Mouse (Mus musculus) heart, adult 8-10 months (tissue): ENCODE measurements around the gene Wdhd1. TPM values are rescaled to one million over a fixed set of nuclear protein-coding genes. Genes with fewer than 3 reads are reported as not detected.

Experiments
- DNase-seq: peaks from one replicate; pipeline ENCODE4 v3.0.0; 2022; ENCODE audit warnings: low spot score
- total RNA-seq, 4 experiments: library from RNA; stranded (reverse); gene quantifications; 2 replicates each; pipeline ENCODE4 v1.2.4; 2022

Gene Wdhd1
- total RNA-seq, 4 experiments from 2014 or later = 0.57 to 1.1 (median 0.78) TPM

GRCm38 (mm10) chr14:47281535-47281934 lies 4.9 kb upstream of the Wdhd1 start:
- no peak for DNase-seq

- DNase-seq = no peak
Observed at GRCm38 (mm10) chr14:47279058-47279457, 2.4 kb upstream of the Wdhd1 start.

- no peak for DNase-seq
Observed at GRCm38 (mm10) chr14:47276036-47276603, 537 bp downstream of the Wdhd1 start.

GRCm38 (mm10) chr14:47275417-47275816 lies 1.2 kb downstream of the Wdhd1 start:
- no peak for DNase-seq

- DNase-seq = no peak
Observed at GRCm38 (mm10) chr14:47273751-47274150, 2.9 kb downstream of the Wdhd1 start.

GRCm38 (mm10) chr14:47269706-47270105 lies 7.0 kb downstream of the Wdhd1 start:
- no peak for DNase-seq

- DNase-seq = no peak
Observed at GRCm38 (mm10) chr14:47269056-47269455, 7.6 kb downstream of the Wdhd1 start.

GRCm38 (mm10) chr14:47265829-47266228 lies 10.8 kb downstream of the Wdhd1 start:
- no peak for DNase-seq

GRCm38 (mm10) chr14:47264866-47265265 lies 11.8 kb downstream of the Wdhd1 start:
- DNase-seq = no peak

- peak; percentile 3 for DNase-seq
Observed at GRCm38 (mm10) chr14:47249839-47250238, 26.8 kb downstream of the Wdhd1 start.

- no peak for DNase-seq
Observed at GRCm38 (mm10) chr14:47242753-47243152, 33.9 kb downstream of the Wdhd1 start.

- no peak for DNase-seq
Observed at GRCm38 (mm10) chr14:47241046-47241445, 35.6 kb downstream of the Wdhd1 start.

- no peak for DNase-seq
Observed at GRCm38 (mm10) chr14:47240600-47240999, 36.1 kb downstream of the Wdhd1 start.

- no peak for DNase-seq
Observed at GRCm38 (mm10) chr14:47237286-47237685, 39.4 kb downstream of the Wdhd1 start.

GRCm38 (mm10) chr14:47236491-47236890 lies 40.2 kb downstream of the Wdhd1 start:
- no peak for DNase-seq

GRCm38 (mm10) chr14:47234526-47235250 lies 42.0 kb downstream of the Wdhd1 start:
- DNase-seq = no peak

GRCm38 (mm10) chr14:47234032-47234431 lies 42.6 kb downstream of the Wdhd1 start:
- DNase-seq = no peak

GRCm38 (mm10) chr14:47233602-47234001 lies 43.1 kb downstream of the Wdhd1 start:
- DNase-seq = no peak

GRCm38 (mm10) chr14:47229796-47230376 lies 46.8 kb downstream of the Wdhd1 start:
- DNase-seq = no peak

- DNase-seq = no peak
Observed at GRCm38 (mm10) chr14:47225931-47226330, 50.7 kb downstream of the Wdhd1 start.

- no peak for DNase-seq
Observed at GRCm38 (mm10) chr14:47224476-47225325, 52.0 kb downstream of the Wdhd1 start.
